Mouse (Mus musculus) myocyte (in vitro differentiated cells): Measurements from ENCODE around the gene Plcb4.

Experiments
- MYOD1 ChIP-seq, 3 experiments: IDR thresholded peaks; one replicate each; pipeline ENCODE4 v1.6.1; 2011; ENCODE audit warnings: control low read depth in 2 of 3, low read depth in 2 of 3, mild to moderate bottlenecking in 2 of 3, moderate library complexity in 1 of 3; ENCODE audit not compliant: insufficient read length in 2 of 3, control insufficient read depth in 1 of 3
- MYOG ChIP-seq, 3 experiments: IDR thresholded peaks; one replicate each; pipeline ENCODE4 v1.6.1; 2011; ENCODE audit warnings: control low read depth in 2 of 3, low read depth in 2 of 3, mild to moderate bottlenecking in 2 of 3; ENCODE audit not compliant: insufficient read length in 2 of 3, control insufficient read depth in 1 of 3, insufficient read depth in 1 of 3
- POLR2A ChIP-seq: IDR thresholded peaks from one replicate; pipeline ENCODE4 v1.6.1; 2011; ENCODE audit warnings: low read depth, mild to moderate bottlenecking, control low read depth, moderate library complexity; ENCODE audit not compliant: insufficient read length
- POLR2AphosphoS2 ChIP-seq: IDR thresholded peaks from one replicate; pipeline ENCODE4 v1.6.1; 2011; ENCODE audit warnings: low read depth, control low read depth; ENCODE audit not compliant: insufficient read length
- USF1 ChIP-seq: IDR thresholded peaks from one replicate; pipeline ENCODE4 v1.6.1; 2011; ENCODE audit warnings: low read depth, mild to moderate bottlenecking, control low read depth, moderate library complexity

DNA sequence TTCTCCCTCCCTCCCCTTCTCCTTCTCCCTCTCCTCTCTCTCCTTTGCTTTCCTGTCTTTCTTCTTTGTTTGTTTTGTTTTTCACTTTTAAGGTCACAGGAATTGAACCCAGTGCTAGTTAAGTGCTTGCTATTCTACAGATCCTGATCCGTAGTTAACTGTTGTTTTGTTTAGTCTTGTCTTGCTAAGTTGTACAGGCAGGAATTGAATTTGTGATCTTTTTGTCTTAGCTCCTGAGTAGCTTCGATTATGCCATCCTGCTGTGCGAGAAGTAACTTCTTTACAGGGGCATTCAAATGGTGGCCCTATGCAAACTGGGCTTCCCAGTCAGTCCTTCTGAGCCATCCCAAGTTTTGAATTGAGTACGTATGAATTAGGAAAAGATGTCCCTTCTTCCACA, 245.5 kb downstream of the Plcb4 start:
- no peak for TF ChIP-seq MYOD1 (IDR thresholded peaks at IDR 0.05; ENCODE audit: control insufficient read depth in 1 of 3, insufficient read length in 2 of 3, low read depth in 2 of 3)
- TF ChIP-seq POLR2A: no peak
- TF ChIP-seq POLR2AphosphoS2: no peak
- TF ChIP-seq USF1: no peak
- no peak for TF ChIP-seq MYOG (IDR thresholded peaks at IDR 0.05; ENCODE audit: control insufficient read depth in 1 of 3, insufficient read depth in 1 of 3, insufficient read length in 2 of 3, low read depth in 2 of 3)
